Mouse (Mus musculus) thymus, adult 2 months (tissue): ENCODE data around the gene Usp33. TPM values are rescaled to one million over a fixed set of nuclear protein-coding genes. Genes with fewer than 3 reads are reported as not detected.

Experiments
- DNase-seq: peaks from one replicate; pipeline ENCODE4 v3.0.0; 2021
- H3K27ac ChIP-seq: fragments of 200-500 bp; 2 replicates; pipeline ENCODE4 v1.5.1; 2012; ENCODE audit warnings: low read length, control low read depth; ENCODE audit not compliant: control insufficient read depth, insufficient read depth
- H3K27me3 ChIP-seq: fragments of 200-500 bp; 2 replicates; pipeline ENCODE4 v1.6.1; 2012; ENCODE audit warnings: mild to moderate bottlenecking, low read length, moderate library complexity, mixed read lengths; ENCODE audit not compliant: control insufficient read depth, insufficient read depth
- H3K36me3 ChIP-seq: fragments of 200-500 bp; 2 replicates; pipeline ENCODE4 v1.6.1; 2012; ENCODE audit warnings: mild to moderate bottlenecking, low read length, moderate library complexity; ENCODE audit not compliant: control insufficient read depth, insufficient read depth
- H3K4me1 ChIP-seq: fragments of 200-500 bp; replicated peaks from 2 replicates; pipeline ENCODE4 v1.6.1; 2012; ENCODE audit warnings: low read length; ENCODE audit not compliant: control insufficient read depth, insufficient read depth
- H3K4me3 ChIP-seq: fragments of 200-500 bp; 2 replicates; pipeline ENCODE4 v1.5.1; 2012; ENCODE audit warnings: mild to moderate bottlenecking, low read length, control low read depth, moderate library complexity; ENCODE audit not compliant: control insufficient read depth, insufficient read depth
- CTCF ChIP-seq: fragments of 200-500 bp; IDR thresholded peaks from 2 replicates; pipeline ENCODE4 v1.5.1; 2012; ENCODE audit warnings: mild to moderate bottlenecking, control low read depth, low read length, moderate library complexity, borderline replicate concordance; ENCODE audit not compliant: control insufficient read depth, poor library complexity, insufficient read depth; ENCODE audit errors: extremely low read depth
- POLR2A ChIP-seq: fragments of 200-500 bp; IDR thresholded peaks from 2 replicates; pipeline ENCODE4 v1.6.1; 2012; ENCODE audit warnings: mild to moderate bottlenecking, low read length, control low read depth, moderate library complexity; ENCODE audit not compliant: control insufficient read depth, poor library complexity, insufficient read depth; ENCODE audit errors: extremely low read depth
- WGBS: fragments of 180-500 bp; shearing (Covaris S2); methylation state at CpG from one replicate; pipeline ENCODE4 v1.1.7; 2018; 5-methylcytosine and 5-hydroxymethylcytosine counted together
- polyA plus RNA-seq: library from polyadenylated mRNA; depleted of rRNA; stranded (reverse); fragments of >200 nt; gene quantifications from 2 replicates; pipeline ENCODE4 v1.2.3, GENCODE M21; 2012

The Usp33 gene
- polyA plus RNA-seq, 1 experiment = 20.7 TPM

- WGBS = 89% methylated on average over 10 of the region's 10 CpGs
- TF ChIP-seq POLR2A (no peak), CTCF (no peak)
- H3K36me3 ChIP-seq = peaks cover 5% of the 10 kb centered on the region; the same call in 1 of the 2 replicates
- DNase-seq = no peak
- H3K27ac ChIP-seq = no peak overlapping the region
- H3K27me3 ChIP-seq = no peaks in the 10 kb centered on the region
- H3K4me3 ChIP-seq = no peak overlapping the region
- no peaks in the 10 kb centered on the region for H3K4me1 ChIP-seq
Measured at GRCm38 (mm10) chr3:152320972-152321645, 25.2 kb upstream of the Usp33 start.

- Histone ChIP-seq H3K4me3 (no peak overlapping the region), H3K27me3 (no peaks in the 10 kb centered on the region), H3K4me1 (no peaks in the 10 kb centered on the region), H3K27ac (no peak overlapping the region), H3K36me3 (peaks cover 5% of the 10 kb centered on the region; the same call in 1 of the 2 replicates)
- no peak for DNase-seq
- no peak for TF ChIP-seq POLR2A
- TF ChIP-seq CTCF = no peak
- 96% methylated on average over 8 of the region's 8 CpGs for WGBS
Measured at GRCm38 (mm10) chr3:152321765-152322547, 24.3 kb upstream of the Usp33 start.

- whole genome bisulfite sequencing = 95% methylated on average over 6 of the region's 6 CpGs
Measured at GRCm38 (mm10) chr3:152332104-152332503, 14.2 kb upstream of the Usp33 start.

GRCm38 (mm10) chr3:152332545-152333300 is 13.6 kb upstream of the Usp33 start:
- H3K27me3 ChIP-seq = no peaks in the 10 kb centered on the region
- DNase-seq = no peak
- WGBS = 95% methylated on average over 15 of the region's 15 CpGs
- no peak overlapping the region for H3K27ac ChIP-seq
- H3K36me3 ChIP-seq = peaks cover 21% of the 10 kb centered on the region; the same call in 1 of the 2 replicates
- H3K4me3 ChIP-seq = no peak overlapping the region
- TF ChIP-seq POLR2A (no peak), CTCF (no peak)
- no peaks in the 10 kb centered on the region for H3K4me1 ChIP-seq

More at GRCm38 (mm10) chr3:152332104-152332503, 14.2 kb upstream of the Usp33 start:
- TF ChIP-seq POLR2A (no peak), CTCF (no peak)
- Histone ChIP-seq H3K27ac (no peak overlapping the region), H3K36me3 (peaks cover 16% of the 10 kb centered on the region; the same call in 1 of the 2 replicates), H3K4me3 (no peak overlapping the region), H3K27me3 (no peaks in the 10 kb centered on the region), H3K4me1 (no peaks in the 10 kb centered on the region)
- no peak for DNase-seq

GRCm38 (mm10) chr3:152333641-152334040 is 12.6 kb upstream of the Usp33 start:
- DNase-seq = no peak
- no peak overlapping the region for H3K27ac ChIP-seq
- H3K36me3 ChIP-seq = peaks cover 21% of the 10 kb centered on the region; the same call in 1 of the 2 replicates
- no peaks in the 10 kb centered on the region for H3K4me1 ChIP-seq
- H3K4me3 ChIP-seq = no peak overlapping the region
- no peaks in the 10 kb centered on the region for H3K27me3 ChIP-seq
- no peak for TF ChIP-seq POLR2A
- no peak for TF ChIP-seq CTCF
- 85% methylated on average over 10 of the region's 10 CpGs for WGBS

GRCm38 (mm10) chr3:152336085-152336484 is 10.2 kb upstream of the Usp33 start:
- Histone ChIP-seq H3K27me3 (no peaks in the 10 kb centered on the region), H3K36me3 (peaks cover 21% of the 10 kb centered on the region; the same call in 1 of the 2 replicates), H3K27ac (no peak overlapping the region), H3K4me3 (no peak overlapping the region), H3K4me1 (peaks cover 4% of the 10 kb centered on the region)
- TF ChIP-seq CTCF (no peak), POLR2A (no peak)
- DNase-seq = no peak
- 96% methylated on average over 8 of the region's 8 CpGs for WGBS
